Comparison of ENCODE assay signal across 14 mouse cellular contexts in the genomic region with DNA sequence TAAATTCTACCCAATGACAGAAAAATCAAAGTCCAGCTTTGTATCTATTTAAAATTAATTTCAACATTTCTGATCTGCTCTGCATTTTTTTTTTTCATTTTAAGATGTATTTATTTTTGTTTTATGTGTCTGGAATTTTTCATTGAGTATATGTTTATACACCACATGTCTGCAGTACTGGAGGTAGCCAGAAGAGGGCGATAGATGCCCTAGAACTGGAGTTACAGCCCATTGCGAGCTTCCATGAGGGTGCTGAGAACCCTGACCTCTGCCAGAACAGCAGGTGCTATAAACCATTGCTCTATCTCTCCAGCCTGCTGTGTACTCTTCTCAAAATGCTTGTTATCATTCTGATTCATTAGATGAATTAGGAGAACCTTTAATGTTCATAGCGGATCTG.
DNase-seq lines count a peak whose midpoint lies in the region; ATAC-seq and TF ChIP-seq lines count a peak whose summit lies in the region.
"Had no signal": no experiment of that assay in that cellular context is flagged by ENCODE, and none has a peak within 500 bp of the region (broad histone marks: within the 10 kb centered on the region; RNA-seq: fewer than 3 reads in every experiment).

No protein-coding gene starts in this region.

- no peaks in the 10 kb centered on the region for H3K9me3 ChIP-seq in hindbrain, postnatal 0 days (ENCODE audit: low read length)
- no peaks in the 10 kb centered on the region for H3K9me3 ChIP-seq in hindbrain, embryonic 13.5 days
- no peaks in the 10 kb centered on the region; the same call in 1 of the 2 replicates for H3K9me3 ChIP-seq in midbrain, embryonic 11.5 days (ENCODE audit: control insufficient read depth, low read length)
- H3K9me3 ChIP-seq in midbrain, embryonic 14.5 days (ENCODE audit: control insufficient read depth, low read length): no peaks in the 10 kb centered on the region

- WGBS in hindbrain, postnatal 0 days: 86% methylated on average over 3 of the region's 3 CpGs
- WGBS in hindbrain, embryonic 13.5 days: 85% methylated on average over 3 of the region's 3 CpGs
- WGBS in midbrain, embryonic 11.5 days: 81% methylated on average over 3 of the region's 3 CpGs
- WGBS in midbrain, embryonic 14.5 days: 91% methylated on average over 3 of the region's 3 CpGs
- WGBS in bone marrow, adult 2 months: 80% methylated on average over 3 of the region's 3 CpGs
- 88% methylated on average over 3 of the region's 3 CpGs for WGBS in cerebellum, adult 2 months

- no peaks in the 10 kb centered on the region for H3K4me1 ChIP-seq in hindbrain, postnatal 0 days (ENCODE audit: insufficient read depth, low read length)
- H3K4me1 ChIP-seq in hindbrain, embryonic 13.5 days (replicated peaks): peaks cover 8% of the 10 kb centered on the region
- peaks cover 3% of the 10 kb centered on the region for H3K4me1 ChIP-seq in midbrain, embryonic 11.5 days (ENCODE audit: control insufficient read depth, insufficient read depth, low read length)
- H3K4me1 ChIP-seq in midbrain, embryonic 14.5 days (ENCODE audit: control insufficient read depth, insufficient read depth, low read length): peaks cover 4% of the 10 kb centered on the region; the same call in 1 of the 2 replicates
- H3K4me1 ChIP-seq in bone marrow, adult 2 months (ENCODE audit: control insufficient read depth, insufficient read depth, low read length): peaks cover 6% of the 10 kb centered on the region; the same call in 1 of the 2 replicates
- H3K4me1 ChIP-seq in cerebellum, adult 2 months (ENCODE audit: control insufficient read depth, insufficient read depth, low read length): peaks cover 2% of the 10 kb centered on the region; the same call in 1 of the 2 replicates
- H3K4me1 ChIP-seq: heart, embryonic 12.5 days had no signal

- H3K9ac ChIP-seq in hindbrain, postnatal 0 days (replicated peaks; ENCODE audit: low read length): no peak overlapping the region
- no peak overlapping the region for H3K9ac ChIP-seq in hindbrain, embryonic 13.5 days
- no peak overlapping the region for H3K9ac ChIP-seq in midbrain, embryonic 11.5 days (ENCODE audit: low read length)
- no peak overlapping the region for H3K9ac ChIP-seq in midbrain, embryonic 14.5 days (replicated peaks; ENCODE audit: low read length)
- H3K9ac ChIP-seq: heart, embryonic 12.5 days had no signal

- no peak overlapping the region for H3K27ac ChIP-seq in hindbrain, postnatal 0 days
- no peak overlapping the region for H3K27ac ChIP-seq in hindbrain, embryonic 13.5 days
- no peak overlapping the region for H3K27ac ChIP-seq in midbrain, embryonic 11.5 days (ENCODE audit: low read depth, low read length)
- no peak overlapping the region for H3K27ac ChIP-seq in midbrain, embryonic 14.5 days (replicated peaks; ENCODE audit: low read depth, low read length)
- no peak overlapping the region for H3K27ac ChIP-seq in bone marrow, adult 2 months (ENCODE audit: control insufficient read depth, insufficient read depth, low read depth, low read length, poor library complexity)
- no peak overlapping the region for H3K27ac ChIP-seq in cerebellum, adult 2 months (ENCODE audit: insufficient read depth, low read length)
- H3K27ac ChIP-seq: forebrain, embryonic 10.5 days; hindbrain, embryonic 10.5 days had no signal

- no peak for ATAC-seq in hindbrain, postnatal 0 days
- ATAC-seq in hindbrain, embryonic 13.5 days (ENCODE audit: low FRiP score): no peak
- no peak for ATAC-seq in midbrain, embryonic 11.5 days (ENCODE audit: low FRiP score)
- ATAC-seq in midbrain, embryonic 14.5 days (ENCODE audit: low FRiP score, low TSS enrichment): no peak
- no peak for ATAC-seq in cerebellum, adult (ENCODE audit: insufficient number of reproducible peaks, low FRiP score, low TSS enrichment)

- TF ChIP-seq POLR2A in bone marrow, adult 2 months (IDR thresholded peaks at IDR 0.05; ENCODE audit: borderline replicate concordance, control insufficient read depth, low read depth, low read length): no peak
- no peak for TF ChIP-seq POLR2A in cerebellum, adult 2 months (IDR thresholded peaks at IDR 0.05; ENCODE audit: borderline replicate concordance, insufficient read depth, low read length)

- peak; percentile 39 for TF ChIP-seq CTCF in hindbrain, postnatal 0 days (IDR thresholded peaks at IDR 0.05; ENCODE audit: low read depth)
- TF ChIP-seq CTCF in bone marrow, adult 2 months (IDR thresholded peaks at IDR 0.05; ENCODE audit: control insufficient read depth, insufficient read depth, low read length): 0 out of 2 replicates have a peak, but pooled peaks have one; percentile 8
- TF ChIP-seq CTCF in cerebellum, adult 2 months (IDR thresholded peaks at IDR 0.05; ENCODE audit: borderline replicate concordance, insufficient read depth, low read depth, low read length): no peak

- H3K27me3 ChIP-seq in hindbrain, postnatal 0 days (ENCODE audit: insufficient read depth, low read length): no peaks in the 10 kb centered on the region
- H3K27me3 ChIP-seq in hindbrain, embryonic 13.5 days: peaks cover 14% of the 10 kb centered on the region
- H3K27me3 ChIP-seq in midbrain, embryonic 11.5 days (ENCODE audit: control insufficient read depth, insufficient read depth, low read length): no peaks in the 10 kb centered on the region
- H3K27me3 ChIP-seq in midbrain, embryonic 14.5 days (ENCODE audit: control insufficient read depth, insufficient read depth, low read length): 0 out of 2 replicates have a peak, but pooled peaks cover 4% of the 10 kb centered on the region
- no peaks in the 10 kb centered on the region for H3K27me3 ChIP-seq in cerebellum, adult 2 months (ENCODE audit: control insufficient read depth, insufficient read depth, low read length)

- no peak overlapping the region for H3K4me3 ChIP-seq in hindbrain, postnatal 0 days (ENCODE audit: low read length)
- H3K4me3 ChIP-seq in hindbrain, embryonic 13.5 days: no peak overlapping the region
- H3K4me3 ChIP-seq in midbrain, embryonic 11.5 days (ENCODE audit: low read depth, low read length): no peak overlapping the region
- no peak overlapping the region for H3K4me3 ChIP-seq in midbrain, embryonic 14.5 days (replicated peaks; ENCODE audit: low read depth, low read length)
- no peak overlapping the region for H3K4me3 ChIP-seq in bone marrow, adult 2 months (replicated peaks; ENCODE audit: control insufficient read depth, low read depth, low read length)
- H3K4me3 ChIP-seq in cerebellum, adult 2 months (replicated peaks; ENCODE audit: insufficient read depth, low read depth, low read length): no peak overlapping the region
- H3K4me3 ChIP-seq: forebrain, embryonic 10.5 days; heart, embryonic 12.5 days; hindbrain, embryonic 10.5 days had no signal

- H3K36me3 ChIP-seq in hindbrain, postnatal 0 days (ENCODE audit: insufficient read depth, low read length): no peaks in the 10 kb centered on the region
- no peaks in the 10 kb centered on the region for H3K36me3 ChIP-seq in hindbrain, embryonic 13.5 days
- H3K36me3 ChIP-seq in midbrain, embryonic 11.5 days (ENCODE audit: control insufficient read depth, insufficient read depth, low read length): no peaks in the 10 kb centered on the region
- no peaks in the 10 kb centered on the region for H3K36me3 ChIP-seq in midbrain, embryonic 14.5 days (ENCODE audit: control insufficient read depth, insufficient read depth, low read length)
- H3K36me3 ChIP-seq: forebrain, embryonic 10.5 days; heart, embryonic 12.5 days; hindbrain, embryonic 10.5 days had no signal

- no peak overlapping the region for H3K4me2 ChIP-seq in hindbrain, postnatal 0 days (ENCODE audit: low read depth, low read length)
- no peak overlapping the region for H3K4me2 ChIP-seq in hindbrain, embryonic 13.5 days
- H3K4me2 ChIP-seq in midbrain, embryonic 11.5 days: no peak overlapping the region
- H3K4me2 ChIP-seq in midbrain, embryonic 14.5 days (ENCODE audit: low read length): no peak overlapping the region
- H3K4me2 ChIP-seq: heart, embryonic 12.5 days had no signal

- no peak for DNase-seq in hindbrain, postnatal 0 days (ENCODE audit: low spot score)
- peak; percentile 65 for DNase-seq in midbrain, embryonic 11.5 days (ENCODE audit: low spot score, missing footprints)
- DNase-seq in midbrain, embryonic 14.5 days: no peak
- DNase-seq in testis, postnatal 14 days (ENCODE audit: low spot score): peak; percentile 21
- DNase-seq in cerebellum, adult 2 months: no peak
- DNase-seq: cerebellum, adult 9-11 months; kidney, adult 18-20 months; right cerebral cortex, postnatal 4 days had no signal

Comparison
In these comparisons a context has a peak if more than half of its experiments do, and no peak if none do; other contexts are left out.
1. DNase-seq: peak in midbrain, embryonic 11.5 days (single experiment) and testis, postnatal 14 days (single experiment); none in hindbrain, postnatal 0 days (single experiment), midbrain, embryonic 14.5 days (single experiment) and cerebellum, adult 2 months (0 of 2).